Mouse (Mus musculus): ENCODE data around the gene Hoxa2.

Gene Hoxa2

GRCm38 (mm10) chr6:52137841-52138535 lies 26.6 kb downstream of the Hoxa2 start:
- no peak for DNase-seq

- no peak for DNase-seq
Measured at GRCm38 (mm10) chr6:52123673-52124072, 41.0 kb downstream of the Hoxa2 start.

- DNase-seq = no peak
Measured at GRCm38 (mm10) chr6:52121173-52121572, 43.5 kb downstream of the Hoxa2 start.

- no peak for DNase-seq
Measured at GRCm38 (mm10) chr6:52118903-52119635, 45.6 kb downstream of the Hoxa2 start.

GRCm38 (mm10) chr6:52115899-52116298 lies 48.7 kb downstream of the Hoxa2 start:
- DNase-seq = no peak
